Mouse (Mus musculus): ENCODE data around the gene Myo1d.

The Myo1d gene

DNA sequence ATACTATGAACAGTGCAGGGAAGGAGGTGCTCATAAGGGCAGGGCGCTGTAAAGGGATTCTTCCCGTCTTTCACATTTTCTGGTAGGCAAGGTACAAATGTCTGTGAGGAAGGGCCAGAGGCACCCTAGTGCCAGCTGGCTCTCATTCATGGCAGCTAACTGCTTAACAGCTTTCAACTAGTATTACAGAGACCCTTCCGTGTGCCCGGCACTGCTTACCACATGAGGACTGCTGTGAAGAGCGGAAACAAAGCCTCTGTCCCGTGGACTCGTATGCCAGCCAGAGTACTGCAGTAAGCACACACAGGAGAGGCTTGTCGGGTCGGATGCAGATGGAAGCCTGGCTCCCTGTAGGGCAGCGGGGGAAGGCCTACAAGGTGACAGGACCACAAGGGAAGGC is 229.6 kb downstream of the Myo1d start:
- no peak for DNase-seq (ENCODE audit: low read depth, low spot score)

DNA sequence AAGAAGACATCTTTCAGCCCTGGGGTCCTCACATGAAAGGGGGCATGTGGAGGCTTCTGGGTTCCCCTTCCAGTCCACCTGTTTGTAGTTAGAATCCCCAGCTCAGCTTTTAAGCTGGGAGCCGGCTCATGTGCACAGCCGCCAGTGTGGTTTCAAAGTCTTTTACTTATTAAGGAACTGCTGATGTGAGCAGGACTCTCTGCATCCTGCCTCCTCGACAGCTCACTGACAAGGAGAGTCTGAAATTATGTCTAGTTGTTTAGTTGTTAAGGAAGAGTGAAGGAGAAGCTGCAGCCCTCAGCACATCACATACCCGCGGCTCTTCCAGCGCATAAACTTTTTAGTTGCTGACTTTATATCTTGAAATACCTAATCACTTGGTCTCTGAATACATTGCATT is 230.0 kb downstream of the Myo1d start:
- no peak for DNase-seq (ENCODE audit: low read depth, low spot score)

DNA sequence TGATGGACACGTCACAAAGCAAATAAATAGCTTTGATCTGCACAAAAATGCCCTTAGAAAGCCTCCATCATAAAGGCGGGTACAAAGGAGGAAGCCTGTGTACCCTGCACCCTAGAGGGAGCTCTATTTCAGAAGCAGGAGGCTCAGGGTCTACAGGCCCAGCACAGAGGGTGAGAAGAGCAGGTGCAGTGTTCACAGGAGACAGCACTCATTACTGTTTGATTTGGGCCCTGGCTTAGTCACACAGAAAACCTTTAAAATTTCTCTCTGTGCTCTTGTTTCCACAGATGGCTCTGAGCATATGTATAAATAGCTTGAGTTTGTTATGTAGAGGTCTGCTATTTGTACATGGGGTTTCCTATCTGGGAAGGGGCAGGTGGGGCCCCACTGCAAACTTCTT is 233.6 kb downstream of the Myo1d start:
- no peak for DNase-seq (ENCODE audit: low read depth, low spot score)

DNA sequence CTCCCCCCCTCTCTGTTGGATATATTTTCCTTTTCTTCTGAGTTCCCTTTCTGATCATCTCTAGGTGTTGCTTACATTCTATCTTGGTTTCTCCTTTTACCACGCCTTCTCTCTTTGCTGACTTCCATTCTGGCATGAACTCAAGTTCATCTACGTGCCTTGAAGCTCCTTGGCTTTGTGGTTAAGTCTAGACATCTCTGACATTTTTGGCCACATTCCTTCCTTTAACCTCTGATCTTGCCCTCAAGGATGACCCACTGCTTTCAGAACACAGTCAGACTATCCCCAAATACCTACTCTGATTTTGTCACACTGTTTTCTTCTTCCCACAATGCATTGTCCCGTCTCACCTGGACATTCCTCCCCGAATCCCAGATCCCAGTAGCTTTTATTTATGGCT is 240.8 kb downstream of the Myo1d start:
- no peak for DNase-seq (ENCODE audit: low read depth, low spot score)

DNA sequence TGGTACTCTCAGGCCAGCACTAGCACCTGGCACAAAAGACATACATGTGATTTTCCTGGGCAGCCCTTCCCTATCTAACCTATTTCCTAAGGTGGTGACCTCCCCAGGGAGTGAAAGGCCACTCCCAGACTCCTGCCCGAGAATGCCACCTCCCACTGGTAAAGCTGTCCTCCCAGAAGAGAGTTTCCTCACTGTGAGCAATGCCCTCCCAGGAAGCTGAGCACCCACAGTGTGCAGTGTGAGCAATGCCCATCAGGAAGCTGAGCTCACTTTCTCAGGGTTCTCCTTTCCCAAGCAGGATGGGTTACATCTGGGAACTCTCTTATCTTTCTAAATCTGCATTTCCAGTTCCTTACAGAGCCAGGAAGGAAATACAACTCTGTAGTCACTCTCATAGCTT is 246.9 kb downstream of the Myo1d start:
- no peak for DNase-seq (ENCODE audit: low read depth, low spot score)

DNA sequence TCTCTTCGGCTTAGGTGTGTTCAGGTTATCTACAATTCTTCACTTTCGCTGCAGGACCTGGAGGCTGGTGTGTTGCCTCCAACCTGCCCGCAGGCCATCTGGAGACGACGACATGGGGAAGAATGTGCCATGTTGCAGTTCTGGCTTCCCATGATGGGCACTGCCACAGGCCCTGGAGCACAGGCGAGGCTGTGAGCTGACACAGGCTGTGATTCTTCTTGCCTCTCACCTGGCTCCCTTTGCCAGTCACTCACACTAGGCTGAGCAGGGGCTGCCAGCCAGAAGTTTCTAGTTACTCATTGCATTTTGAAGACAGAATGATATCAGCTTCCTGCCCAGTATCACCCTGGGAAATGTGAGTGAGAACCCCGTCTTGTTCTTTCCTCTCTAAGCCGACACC is 250.7 kb downstream of the Myo1d start:
- DNase-seq (ENCODE audit: low read depth, low spot score): no peak

DNA sequence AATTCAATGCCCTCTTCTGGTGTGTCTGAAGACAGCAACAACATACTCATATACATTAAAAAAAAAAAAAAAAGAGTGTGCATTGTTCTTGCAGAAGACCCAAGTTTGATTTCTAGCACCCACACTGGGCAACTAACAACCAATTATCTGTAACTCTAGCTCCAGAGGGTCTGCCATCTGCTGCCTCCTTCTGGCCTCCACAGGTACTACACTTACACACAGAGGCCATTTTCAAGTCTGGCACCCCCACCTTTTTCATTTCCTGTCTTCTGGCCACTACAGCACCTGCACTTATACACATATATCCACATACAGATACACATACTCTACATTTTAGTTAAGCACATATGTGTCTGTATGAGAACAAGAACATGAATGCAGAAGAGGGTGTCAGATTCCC is 252.1 kb downstream of the Myo1d start:
- peak; percentile 25 for DNase-seq (ENCODE audit: low read depth, low spot score)

DNA sequence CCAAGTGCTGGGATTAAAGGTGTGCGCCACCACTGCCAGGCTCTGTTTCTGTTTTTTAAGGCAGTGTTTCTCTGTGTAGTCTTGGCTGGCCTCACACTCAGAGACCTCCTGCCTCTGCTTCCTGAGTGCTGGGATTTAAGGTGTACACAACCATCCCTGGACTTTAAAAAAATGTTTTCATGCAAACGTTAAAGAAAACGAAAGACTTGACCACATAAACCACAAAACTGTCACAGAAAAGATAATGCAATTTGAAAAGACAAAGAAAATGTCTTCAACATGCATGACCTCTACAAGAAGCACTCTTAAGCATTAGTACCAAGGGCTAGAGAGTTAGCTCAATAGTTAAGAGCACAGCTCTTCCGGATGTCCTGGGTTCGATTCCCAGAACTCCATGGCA is 255.6 kb downstream of the Myo1d start:
- DNase-seq (ENCODE audit: low read depth, low spot score): no peak

DNA sequence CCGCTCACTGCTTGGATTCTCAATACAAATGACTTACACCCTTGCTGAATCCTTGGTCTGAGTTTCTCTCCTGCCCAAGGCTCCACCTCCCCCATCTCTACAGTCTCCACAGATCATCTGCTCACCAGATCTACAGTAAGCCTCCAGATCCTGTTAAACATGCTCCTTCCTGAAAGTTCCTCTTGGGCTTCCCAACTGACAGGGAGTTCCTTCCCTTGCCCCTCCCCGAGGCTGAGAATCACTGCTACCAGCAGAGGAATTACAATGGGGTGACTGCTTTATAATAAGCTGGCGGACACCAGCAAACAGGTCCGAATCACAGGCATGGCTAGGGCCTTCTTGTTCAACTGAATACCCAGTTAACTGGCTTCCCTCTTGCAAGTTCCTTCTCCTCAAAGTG is 256.4 kb downstream of the Myo1d start:
- DNase-seq (ENCODE audit: low read depth, low spot score): no peak

DNA sequence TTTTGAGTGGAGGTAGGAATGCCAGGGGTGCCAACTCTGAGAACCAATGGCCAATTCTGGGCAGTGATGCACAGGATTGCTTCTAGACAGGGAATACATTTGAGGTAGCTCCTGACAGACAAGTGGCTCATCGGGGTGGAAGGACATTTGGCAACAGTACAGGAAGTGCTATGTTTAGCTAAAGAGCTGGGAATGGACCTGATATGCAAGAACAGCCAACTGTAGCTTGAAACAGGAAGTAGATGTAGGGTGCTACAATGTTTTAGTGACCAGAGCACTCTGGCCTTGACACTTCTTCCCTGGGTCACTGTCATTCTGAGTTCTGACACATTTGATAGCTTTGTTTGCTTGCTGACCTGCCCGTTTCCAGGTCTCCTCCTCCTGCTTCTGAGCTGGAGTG is 257.0 kb downstream of the Myo1d start:
- no peak for DNase-seq (ENCODE audit: low read depth, low spot score)

DNA sequence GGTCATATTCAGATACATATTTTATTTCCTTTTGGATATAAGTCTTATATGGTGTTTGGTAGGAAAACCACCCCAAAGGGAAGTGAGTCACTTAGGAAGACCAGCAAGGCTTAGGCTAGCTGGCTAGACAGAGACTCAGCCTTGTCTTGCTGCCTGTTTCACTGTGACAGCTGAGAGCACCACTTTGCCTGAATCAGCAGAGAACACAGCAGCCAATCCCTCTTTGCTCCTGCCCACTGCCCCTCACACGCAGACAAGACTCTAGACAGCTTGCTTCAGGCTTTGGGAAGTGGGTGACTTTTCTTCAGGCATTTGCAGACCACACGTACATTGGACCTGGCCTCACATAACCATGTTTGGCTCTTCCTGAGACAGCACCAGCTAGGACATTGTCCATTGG is 258.7 kb downstream of the Myo1d start:
- DNase-seq (ENCODE audit: low read depth, low spot score): no peak

DNA sequence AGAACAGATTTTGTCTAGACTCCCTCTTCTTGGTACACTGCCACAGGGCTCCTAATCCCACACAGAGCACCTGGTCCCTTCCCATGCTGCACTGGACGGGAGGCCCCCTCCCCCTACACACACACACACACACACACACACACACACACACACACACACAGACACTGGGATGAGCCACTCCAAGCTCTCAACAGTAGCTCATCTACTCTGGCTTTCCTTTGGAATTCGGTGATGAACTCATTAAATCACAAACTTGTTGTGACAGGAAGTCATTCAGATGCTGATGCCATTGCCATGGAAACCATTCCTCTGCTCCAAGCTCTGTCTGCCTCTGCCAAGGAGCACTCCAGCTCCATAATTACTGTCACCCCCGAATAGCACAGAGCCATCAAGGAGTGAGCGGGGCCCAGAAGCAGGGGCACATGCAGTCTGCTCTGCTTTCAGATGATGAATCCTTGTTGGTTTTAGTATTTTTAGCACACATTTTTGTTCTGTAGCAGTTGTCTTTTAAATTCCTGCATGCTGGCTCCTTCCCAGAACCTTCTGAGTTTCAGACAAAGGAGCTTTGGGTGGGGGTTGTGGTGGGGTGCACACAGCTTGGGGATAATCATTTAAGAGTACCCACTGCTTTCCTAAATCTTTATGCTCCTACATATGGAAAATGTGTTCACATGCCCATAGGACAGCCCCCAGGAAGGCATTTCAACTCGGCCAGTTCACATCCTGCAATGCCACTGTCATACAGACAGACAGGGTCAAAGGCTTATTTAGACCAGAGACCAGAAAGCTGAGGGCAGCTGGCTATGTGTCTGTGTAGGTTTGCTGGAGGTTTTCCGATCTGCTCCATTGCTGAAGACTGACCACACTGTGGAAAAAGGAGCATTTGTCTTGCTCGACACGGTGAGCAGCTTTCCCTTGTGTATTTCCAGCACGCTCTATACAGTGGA is 261.1 kb downstream of the Myo1d start:
- peak; percentile 92 for DNase-seq (ENCODE audit: low read depth, low spot score)

DNA sequence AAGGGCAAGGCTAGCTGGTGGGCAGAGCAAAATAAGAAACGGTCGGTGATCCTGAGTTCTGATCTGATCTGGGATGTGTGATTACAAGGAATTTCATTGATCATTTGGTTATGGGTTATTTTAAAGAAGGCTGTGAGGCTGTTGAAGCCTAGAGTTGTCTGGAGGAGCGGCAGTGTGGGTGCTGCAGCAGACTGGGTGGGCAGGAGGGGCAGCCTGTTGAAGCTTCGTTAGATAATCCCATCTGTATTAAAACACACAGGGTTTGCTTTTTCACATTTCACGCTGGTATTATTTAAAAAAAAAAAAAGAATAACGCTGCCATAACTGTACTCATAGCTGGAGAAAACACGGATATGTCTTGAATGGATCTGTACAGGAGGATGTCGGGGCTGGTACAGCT is 263.9 kb downstream of the Myo1d start:
- no peak for DNase-seq (ENCODE audit: low read depth, low spot score)

DNA sequence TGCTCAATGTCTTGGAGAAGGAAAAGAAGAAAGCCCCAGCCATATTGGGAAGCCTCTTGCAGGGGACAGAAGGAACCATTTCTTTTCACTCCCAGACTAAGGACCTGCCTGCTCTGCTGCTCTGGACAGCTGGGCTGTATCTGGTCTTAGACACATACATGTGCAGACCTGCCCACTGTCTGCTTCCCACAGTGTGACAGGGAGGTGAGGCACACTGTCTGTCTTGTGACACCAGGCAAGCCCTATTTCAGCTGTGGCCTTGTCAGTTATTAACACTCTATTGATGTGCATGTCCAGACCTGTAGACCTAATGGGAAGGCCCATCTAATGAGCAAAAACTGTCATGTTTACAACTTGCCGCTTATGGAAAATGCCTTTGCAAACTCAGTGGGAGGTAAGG is 264.5 kb downstream of the Myo1d start:
- DNase-seq (ENCODE audit: low read depth, low spot score): no peak

DNA sequence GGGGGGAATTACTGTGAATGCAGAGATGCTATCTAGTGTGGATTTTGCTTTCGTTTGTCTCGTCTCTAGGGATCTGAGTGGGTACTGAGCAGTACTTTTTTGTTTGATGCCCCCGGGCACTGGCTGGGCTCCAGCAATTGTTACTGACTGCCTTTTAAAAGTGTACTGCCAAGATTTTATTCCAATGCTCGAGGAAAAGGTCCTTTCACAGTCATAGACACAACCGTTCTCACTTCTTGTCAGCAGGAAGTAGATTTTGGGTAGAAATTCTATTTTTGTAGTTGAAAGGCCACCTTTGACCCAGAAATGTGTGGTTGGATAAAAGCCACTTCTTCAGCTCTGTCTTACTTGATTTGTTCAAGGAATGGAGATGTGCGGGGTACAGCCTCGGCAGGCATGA is 266.0 kb downstream of the Myo1d start:
- no peak for DNase-seq (ENCODE audit: low read depth, low spot score)

DNA sequence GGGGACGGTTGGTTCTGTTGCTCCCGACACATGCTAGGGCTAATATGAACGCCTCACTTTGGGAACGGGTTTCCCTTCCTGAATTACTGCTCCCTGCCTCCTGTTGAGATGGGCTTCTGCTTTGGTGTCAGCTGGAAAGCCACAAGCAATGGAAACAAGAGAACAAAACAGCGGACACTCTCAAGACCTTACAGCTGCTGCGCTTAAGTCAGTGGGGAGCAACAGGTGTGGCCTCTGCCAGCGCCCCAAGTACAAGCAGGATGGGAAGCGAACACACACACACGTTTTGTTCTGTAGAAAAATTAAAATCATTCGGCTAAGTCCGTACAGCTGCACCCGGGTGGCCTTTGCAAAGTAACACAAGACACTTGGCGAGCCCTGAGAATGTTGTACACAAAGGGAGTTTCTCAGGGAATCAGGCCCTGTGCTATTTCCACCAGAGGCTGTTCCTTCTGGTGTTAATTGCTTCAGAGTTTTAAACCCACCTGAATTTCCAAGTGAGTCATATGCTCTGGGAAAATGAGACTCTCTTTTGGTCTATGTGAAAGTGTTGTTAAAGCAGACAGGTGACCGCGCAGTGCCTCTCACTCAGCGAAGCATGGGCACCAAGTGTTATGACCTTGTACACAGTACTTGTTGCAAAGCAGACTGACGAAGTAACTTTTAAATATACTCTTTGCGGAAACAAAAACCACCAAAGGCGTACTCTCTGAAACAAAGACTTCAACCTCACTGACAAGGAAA is 267.3 kb downstream of the Myo1d start:
- DNase-seq (ENCODE audit: low read depth, low spot score): no peak

DNA sequence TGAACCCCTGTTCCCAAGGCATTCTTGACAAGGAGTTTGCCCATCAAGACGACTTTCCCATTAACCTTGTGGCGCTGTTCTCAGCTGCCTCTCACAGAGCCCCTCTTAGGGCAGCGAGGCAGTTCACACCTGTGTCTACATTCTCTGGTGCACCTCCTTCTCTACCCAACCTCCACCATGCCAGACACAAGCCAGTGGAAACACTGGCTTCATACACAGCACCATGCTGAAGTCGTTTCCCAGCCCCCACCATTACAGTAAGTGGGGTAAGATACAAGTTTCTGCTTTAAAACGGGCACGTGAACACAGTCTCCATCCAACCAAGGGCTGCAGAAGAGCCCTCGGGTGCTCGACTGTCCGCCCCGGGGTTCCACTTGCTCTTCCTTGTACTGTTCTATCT is 269.7 kb downstream of the Myo1d start:
- DNase-seq (ENCODE audit: low read depth, low spot score): no peak

DNA sequence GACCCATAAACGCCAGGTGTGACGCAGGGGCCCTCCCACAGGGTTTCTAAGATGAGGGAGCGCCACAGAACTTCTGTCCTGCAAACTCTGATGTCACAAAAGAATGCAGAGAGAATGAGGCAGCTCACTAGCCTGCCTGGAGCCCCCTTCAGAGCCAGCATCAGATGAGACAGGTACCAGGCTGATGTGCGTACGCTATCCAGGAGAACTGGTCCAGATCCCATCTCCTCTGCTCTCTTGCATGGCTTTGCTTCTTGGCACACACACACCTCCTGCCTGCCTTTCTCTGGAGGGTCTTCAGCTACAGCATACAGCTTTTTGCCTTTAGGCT is 270.7 kb downstream of the Myo1d start:
- no peak for DNase-seq (ENCODE audit: low read depth, low spot score)

DNA sequence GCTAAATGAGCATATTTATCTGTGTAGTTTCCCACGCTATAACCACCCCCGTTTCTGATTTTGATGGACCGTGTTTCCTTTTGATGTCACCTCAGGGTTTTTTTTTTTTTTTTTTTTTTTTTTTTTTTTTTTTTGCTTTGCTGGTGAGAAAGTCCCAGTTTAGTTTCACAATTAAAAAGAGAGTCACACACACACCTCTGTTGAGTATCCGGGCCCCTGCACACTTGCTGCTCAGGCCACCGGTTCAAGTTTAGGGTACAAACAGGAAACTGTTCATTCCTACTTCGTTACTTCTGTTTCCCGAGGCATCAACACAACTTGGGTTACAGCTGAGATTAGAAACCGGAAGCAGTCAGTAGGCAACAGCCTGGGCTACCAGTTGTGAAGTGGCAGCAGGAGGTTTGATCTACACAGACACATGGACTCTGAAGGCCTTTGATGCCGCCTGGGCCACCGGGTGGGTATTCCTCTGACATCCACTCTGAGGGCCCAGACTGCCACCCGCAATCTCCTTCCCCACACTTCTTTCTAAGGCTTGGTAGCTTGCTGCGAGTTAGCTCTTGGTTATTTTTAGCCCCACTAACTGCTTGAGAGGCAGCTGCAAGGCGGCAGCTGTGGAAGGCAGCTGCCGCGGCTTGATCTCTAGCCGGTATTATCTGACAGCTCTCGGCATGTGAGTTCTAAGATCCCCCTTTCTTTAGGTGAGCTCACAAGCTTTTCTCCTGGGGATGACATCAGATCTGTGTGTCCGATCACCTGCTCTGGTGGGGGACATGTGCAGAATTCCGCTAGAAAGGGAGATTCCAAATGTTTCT is 271.3 kb downstream of the Myo1d start:
- DNase-seq (ENCODE audit: low read depth, low spot score): no peak

DNA sequence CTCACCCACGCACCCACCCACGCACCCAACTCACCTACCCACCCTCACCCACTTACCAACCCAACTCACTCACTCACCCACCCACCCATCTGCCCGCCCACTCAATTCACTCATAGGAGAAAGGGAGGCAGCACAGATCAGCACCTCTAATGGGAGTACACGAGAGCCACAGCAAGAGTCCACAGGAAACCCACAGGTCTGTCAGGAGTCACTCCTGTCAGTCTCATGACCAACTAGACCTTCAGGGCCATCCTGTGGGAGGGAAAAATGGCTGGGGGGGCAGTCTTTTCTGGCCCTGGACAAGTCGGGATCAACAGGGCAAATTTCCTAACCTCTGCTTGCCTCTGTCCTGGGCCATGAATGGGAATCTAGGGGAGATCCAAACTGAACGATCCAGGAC is 272.0 kb downstream of the Myo1d start:
- DNase-seq (ENCODE audit: low read depth, low spot score): no peak

DNA sequence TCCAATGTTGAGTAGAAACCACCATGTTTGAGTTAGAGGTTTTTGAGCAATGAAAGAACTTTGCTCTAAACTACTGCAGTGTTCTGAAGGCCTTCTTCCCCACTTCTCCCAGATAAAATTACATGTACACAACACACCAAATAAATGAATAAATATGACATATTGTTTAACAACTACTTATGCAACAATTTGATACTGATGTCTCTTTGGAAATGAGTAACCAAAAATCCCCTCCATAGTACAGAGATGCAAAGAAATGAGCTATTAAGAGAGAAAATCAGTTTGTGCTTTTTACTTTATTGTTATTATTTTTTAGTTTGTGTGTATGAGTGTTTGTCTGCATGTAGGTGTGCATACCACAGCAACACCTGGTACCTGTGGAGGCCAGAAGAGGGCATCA is 273.3 kb downstream of the Myo1d start:
- DNase-seq (ENCODE audit: low read depth, low spot score): no peak

DNA sequence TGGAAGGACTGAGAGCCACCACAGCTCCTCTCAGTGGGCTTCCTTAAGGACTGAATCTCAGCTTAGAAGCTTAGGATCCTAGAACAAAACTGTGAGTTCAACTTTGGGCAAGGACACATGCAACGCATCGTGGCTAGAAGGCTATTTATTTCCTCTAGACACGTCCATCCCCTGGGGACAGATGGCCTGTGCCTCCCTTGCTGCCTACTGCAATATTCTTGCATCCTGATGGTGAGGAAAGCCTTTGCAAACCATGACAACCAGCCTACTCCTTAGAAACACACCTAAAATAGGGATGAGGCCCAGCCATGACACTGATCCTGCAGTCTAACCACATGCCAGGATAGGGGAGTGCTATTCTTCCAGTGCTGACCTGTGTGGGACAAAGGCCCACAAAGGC is 274.2 kb downstream of the Myo1d start:
- no peak for DNase-seq (ENCODE audit: low read depth, low spot score)

Measured in ES-CJ7 (cell line).